Mouse (Mus musculus): ENCODE data around the gene Coro2b. TPM values are rescaled to one million over a fixed set of nuclear protein-coding genes. Genes with fewer than 3 reads are reported as not detected.

The Coro2b gene
- total RNA-seq, 1 experiment = 4.8 TPM

DNA sequence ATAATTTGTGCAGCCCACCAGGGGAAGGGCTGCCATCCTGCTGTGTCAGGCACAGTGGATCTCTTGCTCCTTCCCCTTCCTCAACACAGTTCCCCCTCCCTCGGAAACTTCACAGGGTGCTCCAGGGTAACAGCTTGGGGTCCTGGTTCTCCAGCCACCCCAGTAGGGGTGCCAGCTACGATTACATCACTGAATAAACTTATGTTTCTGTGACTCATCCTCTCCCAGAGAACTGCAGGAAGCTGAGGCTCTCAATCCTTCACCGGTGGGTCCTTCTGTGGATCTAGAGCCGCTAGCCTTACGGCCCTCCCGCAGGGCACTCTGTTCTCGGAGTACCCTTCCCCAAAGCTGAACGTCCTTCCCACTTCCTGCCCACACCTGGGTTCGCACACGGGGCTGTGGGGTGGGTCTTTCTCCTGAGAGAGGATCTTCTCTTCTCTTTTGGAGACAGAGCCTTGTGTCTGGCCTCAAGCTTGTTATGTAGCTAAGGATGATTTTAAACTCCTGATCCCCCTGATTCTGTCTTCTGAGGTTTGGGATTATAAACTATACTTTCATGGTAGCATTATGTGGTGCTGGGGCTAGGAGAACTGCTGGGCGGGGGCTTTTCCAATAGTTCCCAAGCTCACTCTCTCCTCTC lies 136.2 kb downstream of the Coro2b start:
- no peaks in the 10 kb centered on the region for H3K9me3 ChIP-seq (ENCODE audit: control insufficient read depth, insufficient read depth, low read depth, low read length)
- H3K27ac ChIP-seq (ENCODE audit: insufficient read depth, low read depth, low read length, poor library complexity, severe bottlenecking) = no peak overlapping the region
- H3K4me1 ChIP-seq (ENCODE audit: control insufficient read depth in 2 of 2, insufficient read depth in 2 of 2, low read length in 2 of 2, poor library complexity in 1 of 2) = peaks cover 0 to 2% of the 10 kb centered on the region in 2 experiments; a peak in 2 of 4 replicates
- H3K4me3 ChIP-seq (ENCODE audit: insufficient read depth in 1 of 2, low read depth in 1 of 2, low read length in 2 of 2, poor library complexity in 1 of 2, severe bottlenecking in 1 of 2) = no peak overlapping the region
- TF ChIP-seq HCFC1 (IDR thresholded peaks at IDR 0.05; ENCODE audit: borderline replicate concordance, insufficient read depth, low read length) (no peak), CHD2 (IDR thresholded peaks at IDR 0.05; ENCODE audit: low read depth, low read length) (no peak), ZC3H11A (IDR thresholded peaks at IDR 0.05; ENCODE audit: borderline replicate concordance, low read depth, low read length) (no peak), MAFK (IDR thresholded peaks at IDR 0.05; ENCODE audit: insufficient read depth, low read depth, low read length) (no peak), ZNF384 (IDR thresholded peaks at IDR 0.05; ENCODE audit: low read depth, low read length) (no peak)
- in situ Hi-C loops (cut with MboI; ENCODE audit: low sequenced_read_pairs in 2 of 2, unreplicated experiment in 2 of 2) = no loop called here
- H3K36me3 ChIP-seq (ENCODE audit: control insufficient read depth, insufficient read depth, low read length, poor library complexity, severe bottlenecking) = no peaks in the 10 kb centered on the region
- H3K9ac ChIP-seq (ENCODE audit: insufficient read depth, low read depth, low read length, poor library complexity, severe bottlenecking) = no peak overlapping the region
- DNase-seq (ENCODE audit: low read depth, low spot score) = no peak

DNA sequence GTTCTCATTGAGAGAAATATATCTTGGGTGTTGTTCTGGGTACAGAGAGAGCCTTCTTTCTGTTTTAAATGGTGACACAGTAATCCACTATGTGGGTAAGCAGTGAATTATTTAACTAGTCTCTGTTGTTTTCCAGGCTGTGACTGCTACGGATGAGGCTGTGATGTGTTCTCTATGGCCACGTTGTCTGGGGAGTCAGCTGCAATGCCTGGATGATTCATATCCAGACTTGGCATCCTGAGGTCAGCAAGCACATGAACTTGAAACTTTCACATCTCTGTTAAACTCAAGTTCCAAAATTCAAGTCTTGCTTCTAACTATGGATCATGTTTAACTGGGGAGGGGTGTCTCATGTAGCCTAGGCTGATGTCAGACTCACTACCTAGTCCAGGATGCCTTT lies 142.7 kb downstream of the Coro2b start:
- Histone ChIP-seq H3K4me3 (ENCODE audit: insufficient read depth in 1 of 2, low read depth in 1 of 2, low read length in 2 of 2, poor library complexity in 1 of 2, severe bottlenecking in 1 of 2) (no peak overlapping the region), H3K9me3 (ENCODE audit: control insufficient read depth, insufficient read depth, low read depth, low read length) (no peaks in the 10 kb centered on the region), H3K27ac (ENCODE audit: insufficient read depth, low read depth, low read length, poor library complexity, severe bottlenecking) (no peak overlapping the region), H3K9ac (ENCODE audit: insufficient read depth, low read depth, low read length, poor library complexity, severe bottlenecking) (no peak overlapping the region), H3K36me3 (ENCODE audit: control insufficient read depth, insufficient read depth, low read length, poor library complexity, severe bottlenecking) (no peaks in the 10 kb centered on the region), H3K4me1 (ENCODE audit: control insufficient read depth in 2 of 2, insufficient read depth in 2 of 2, low read length in 2 of 2, poor library complexity in 1 of 2) (no peaks in the 10 kb centered on the region)
- TF ChIP-seq HCFC1 (IDR thresholded peaks at IDR 0.05; ENCODE audit: borderline replicate concordance, insufficient read depth, low read length) = no peak
- TF ChIP-seq ZC3H11A (IDR thresholded peaks at IDR 0.05; ENCODE audit: borderline replicate concordance, low read depth, low read length) = no peak
- no peak for TF ChIP-seq CHD2 (IDR thresholded peaks at IDR 0.05; ENCODE audit: low read depth, low read length)
- no peak for TF ChIP-seq MAFK (IDR thresholded peaks at IDR 0.05; ENCODE audit: insufficient read depth, low read depth, low read length)
- no peak for TF ChIP-seq ZNF384 (IDR thresholded peaks at IDR 0.05; ENCODE audit: low read depth, low read length)
- in situ Hi-C loops (cut with MboI; ENCODE audit: low sequenced_read_pairs in 2 of 2, unreplicated experiment in 2 of 2) = no loop called here
- no peak for DNase-seq (ENCODE audit: low read depth, low spot score)

DNA sequence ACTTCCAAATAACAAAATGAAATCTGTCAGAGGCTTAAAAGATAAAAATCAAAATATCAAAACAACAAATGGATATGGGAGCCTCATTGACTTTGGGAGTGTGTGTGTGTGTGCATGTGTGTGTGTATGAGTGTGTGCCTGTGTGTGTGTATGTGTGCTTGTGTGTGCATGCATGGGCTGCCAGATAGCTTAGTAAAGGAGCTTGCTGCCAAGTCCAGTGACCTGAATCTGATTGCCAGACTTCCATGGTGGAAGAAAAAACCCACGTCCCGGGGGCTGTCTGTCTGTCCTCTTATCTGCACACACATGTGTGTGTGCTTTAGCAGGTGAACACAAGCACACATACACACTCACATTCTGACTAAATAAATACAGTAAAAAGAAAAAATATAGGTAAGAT lies 143.3 kb downstream of the Coro2b start:
- in situ Hi-C loops (cut with MboI; ENCODE audit: low sequenced_read_pairs in 2 of 2, unreplicated experiment in 2 of 2) = no loop called here
- no peak overlapping the region for H3K4me3 ChIP-seq (ENCODE audit: insufficient read depth in 1 of 2, low read depth in 1 of 2, low read length in 2 of 2, poor library complexity in 1 of 2, severe bottlenecking in 1 of 2)
- no peak overlapping the region for H3K9ac ChIP-seq (ENCODE audit: insufficient read depth, low read depth, low read length, poor library complexity, severe bottlenecking)
- no peak overlapping the region for H3K27ac ChIP-seq (ENCODE audit: insufficient read depth, low read depth, low read length, poor library complexity, severe bottlenecking)
- no peak for DNase-seq (ENCODE audit: low read depth, low spot score)
- no peaks in the 10 kb centered on the region for H3K4me1 ChIP-seq (ENCODE audit: control insufficient read depth in 2 of 2, insufficient read depth in 2 of 2, low read length in 2 of 2, poor library complexity in 1 of 2)
- H3K9me3 ChIP-seq (ENCODE audit: control insufficient read depth, insufficient read depth, low read depth, low read length) = no peaks in the 10 kb centered on the region
- no peaks in the 10 kb centered on the region for H3K36me3 ChIP-seq (ENCODE audit: control insufficient read depth, insufficient read depth, low read length, poor library complexity, severe bottlenecking)
- TF ChIP-seq ZNF384 (IDR thresholded peaks at IDR 0.05; ENCODE audit: low read depth, low read length) (no peak), ZC3H11A (IDR thresholded peaks at IDR 0.05; ENCODE audit: borderline replicate concordance, low read depth, low read length) (no peak), HCFC1 (IDR thresholded peaks at IDR 0.05; ENCODE audit: borderline replicate concordance, insufficient read depth, low read length) (no peak), MAFK (IDR thresholded peaks at IDR 0.05; ENCODE audit: insufficient read depth, low read depth, low read length) (no peak), CHD2 (IDR thresholded peaks at IDR 0.05; ENCODE audit: low read depth, low read length) (no peak)

DNA sequence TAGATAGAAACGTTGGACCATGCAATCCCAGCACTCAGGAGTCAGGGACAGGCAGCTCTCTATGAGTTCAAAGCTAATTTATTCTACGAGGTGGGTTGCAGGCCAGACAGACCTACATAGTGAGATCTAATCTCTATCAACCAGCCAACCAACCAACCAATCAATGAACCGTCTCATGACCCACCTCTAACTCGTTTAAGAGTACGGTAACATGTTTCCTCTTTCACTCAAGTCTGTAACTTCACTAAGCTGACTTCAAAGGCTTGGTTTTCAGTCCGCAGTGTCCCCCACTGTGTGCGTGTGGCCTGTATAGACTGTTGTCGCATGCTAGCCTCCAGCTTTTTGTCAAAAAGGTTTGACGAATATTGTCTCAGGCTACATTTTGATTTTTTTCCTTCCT lies 147.1 kb downstream of the Coro2b start:
- H3K36me3 ChIP-seq (ENCODE audit: control insufficient read depth, insufficient read depth, low read length, poor library complexity, severe bottlenecking) = no peaks in the 10 kb centered on the region
- H3K9ac ChIP-seq (ENCODE audit: insufficient read depth, low read depth, low read length, poor library complexity, severe bottlenecking) = no peak overlapping the region
- no peaks in the 10 kb centered on the region for H3K9me3 ChIP-seq (ENCODE audit: control insufficient read depth, insufficient read depth, low read depth, low read length)
- TF ChIP-seq CHD2 (IDR thresholded peaks at IDR 0.05; ENCODE audit: low read depth, low read length) = no peak
- TF ChIP-seq ZNF384 (IDR thresholded peaks at IDR 0.05; ENCODE audit: low read depth, low read length) = no peak
- TF ChIP-seq MAFK (IDR thresholded peaks at IDR 0.05; ENCODE audit: insufficient read depth, low read depth, low read length) = no peak
- no peak for TF ChIP-seq ZC3H11A (IDR thresholded peaks at IDR 0.05; ENCODE audit: borderline replicate concordance, low read depth, low read length)
- TF ChIP-seq HCFC1 (IDR thresholded peaks at IDR 0.05; ENCODE audit: borderline replicate concordance, insufficient read depth, low read length) = no peak
- DNase-seq (ENCODE audit: low read depth, low spot score) = no peak
- in situ Hi-C loops (cut with MboI; ENCODE audit: low sequenced_read_pairs in 2 of 2, unreplicated experiment in 2 of 2) = no loop called here
- no peak overlapping the region for H3K27ac ChIP-seq (ENCODE audit: insufficient read depth, low read depth, low read length, poor library complexity, severe bottlenecking)
- no peaks in the 10 kb centered on the region for H3K4me1 ChIP-seq (ENCODE audit: control insufficient read depth in 2 of 2, insufficient read depth in 2 of 2, low read length in 2 of 2, poor library complexity in 1 of 2)
- no peak overlapping the region for H3K4me3 ChIP-seq (ENCODE audit: insufficient read depth in 1 of 2, low read depth in 1 of 2, low read length in 2 of 2, poor library complexity in 1 of 2, severe bottlenecking in 1 of 2)

Data from ES-E14 (cell line).